ENCODE assay signal across 15 mouse cellular contexts in the genomic region with DNA sequence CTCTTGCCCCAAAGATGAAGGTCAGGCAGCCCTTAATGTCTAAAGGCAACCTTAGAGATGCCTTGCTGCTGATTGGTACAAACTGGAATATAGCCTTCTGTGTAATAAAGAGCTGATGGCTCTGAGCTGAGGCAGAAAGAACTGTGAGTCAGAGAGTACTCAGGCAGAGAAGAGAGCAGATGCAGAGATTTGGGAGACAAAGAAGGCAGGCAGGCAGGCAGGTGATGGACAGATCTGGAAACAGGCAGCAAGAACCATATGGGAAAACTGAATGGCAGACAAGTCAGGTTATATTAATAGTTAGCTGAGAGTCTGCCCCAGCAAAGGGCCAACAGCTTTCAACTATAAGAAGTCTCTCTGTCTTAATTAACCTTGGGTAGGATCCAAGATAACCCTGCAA.
"Had no signal": no experiment of that assay in that cellular context is flagged by ENCODE, and none has a peak within 500 bp of the region (broad histone marks: within the 10 kb centered on the region; RNA-seq: fewer than 3 reads in every experiment).

No protein-coding gene starts in this region.

- H3K9me3 ChIP-seq: megakaryocyte, embryonic 14.5 days; midbrain, embryonic 13.5 days; midbrain, embryonic 15.5 days; neural tube, embryonic 12.5 days; stomach, embryonic 15.5 days had no signal

- H3K9ac ChIP-seq: lung, embryonic 14.5 days; midbrain, embryonic 13.5 days; midbrain, embryonic 15.5 days; neural tube, embryonic 12.5 days; stomach, embryonic 15.5 days had no signal

- ATAC-seq: midbrain, embryonic 13.5 days; midbrain, embryonic 15.5 days had no signal

- H3K4me2 ChIP-seq: lung, embryonic 14.5 days; midbrain, embryonic 11.5 days; midbrain, embryonic 13.5 days; midbrain, embryonic 15.5 days; neural tube, embryonic 12.5 days; stomach, embryonic 15.5 days had no signal

- H3K36me3 ChIP-seq: midbrain, embryonic 13.5 days; midbrain, embryonic 15.5 days; neural tube, embryonic 12.5 days; stomach, embryonic 15.5 days had no signal

- H3K27me3 ChIP-seq: megakaryocyte, embryonic 14.5 days; midbrain, embryonic 13.5 days; midbrain, embryonic 15.5 days; neural tube, embryonic 12.5 days; stomach, embryonic 15.5 days had no signal

- H3K27ac ChIP-seq: macrophage; midbrain, embryonic 13.5 days; midbrain, embryonic 15.5 days; neural tube, embryonic 12.5 days; stomach, embryonic 15.5 days; stomach, postnatal 0 days had no signal

- H3K4me1 ChIP-seq: megakaryocyte, embryonic 14.5 days; midbrain, embryonic 13.5 days; midbrain, embryonic 15.5 days; neural tube, embryonic 12.5 days; stomach, embryonic 15.5 days had no signal

- DNase-seq: lung, adult 18-20 months; lung, embryonic 14.5 days; lung, postnatal 10 days; right cerebral cortex, postnatal 14 days; thymus, adult 2 months; thymus, postnatal 25 days; thymus, postnatal 4 days had no signal

- H3K4me3 ChIP-seq: megakaryocyte, embryonic 14.5 days; midbrain, embryonic 13.5 days; midbrain, embryonic 15.5 days; neural tube, embryonic 12.5 days; stomach, embryonic 15.5 days had no signal
